Mouse (Mus musculus) limb, embryonic 13.5 days (tissue): ENCODE results near the gene Pfkfb3. TPM values are rescaled to one million over a fixed set of nuclear protein-coding genes. Genes with fewer than 3 reads are reported as not detected.
A peak's percentile ranks its signal among the peaks of the same experiment; 100 is the strongest.

Experiments
- ATAC-seq: fragments of 200-750 bp; cut with Nextera tagmentation; 2 replicates; pipeline ENCODE4 v1.8.0; 2017; ENCODE audit warnings: low read depth, moderate number of reproducible peaks, moderate TSS enrichment; ENCODE audit not compliant: low FRiP score
- H3K27ac ChIP-seq: fragments of 300-500 bp; sonication (generic); 2 replicates; pipeline ENCODE4 v1.5.1; 2015; ENCODE audit warnings: inconsistent platforms, mild to moderate bottlenecking, moderate library complexity
- H3K27me3 ChIP-seq: fragments of 300-500 bp; sonication (generic); 2 replicates; pipeline ENCODE4 v1.6.1; 2015; ENCODE audit warnings: mild to moderate bottlenecking, inconsistent platforms
- H3K36me3 ChIP-seq: fragments of 300-500 bp; sonication (generic); 2 replicates; pipeline ENCODE4 v1.6.1; 2015; ENCODE audit warnings: inconsistent platforms, mild to moderate bottlenecking, moderate library complexity
- H3K4me1 ChIP-seq: fragments of 300-500 bp; sonication (generic); 2 replicates; pipeline ENCODE4 v1.6.1; 2015; ENCODE audit warnings: inconsistent platforms
- H3K4me2 ChIP-seq: fragments of 300-500 bp; sonication (generic); replicated peaks from 2 replicates; pipeline ENCODE4 v1.6.1; 2015; ENCODE audit warnings: inconsistent platforms, mild to moderate bottlenecking, moderate library complexity
- H3K4me3 ChIP-seq: fragments of 300-500 bp; sonication (generic); 2 replicates; pipeline ENCODE4 v1.5.1; 2015; ENCODE audit warnings: moderate library complexity, mild to moderate bottlenecking, inconsistent platforms
- H3K9ac ChIP-seq: fragments of 300-500 bp; sonication (generic); 2 replicates; pipeline ENCODE4 v1.6.1; 2015; ENCODE audit warnings: mild to moderate bottlenecking, inconsistent platforms
- H3K9me3 ChIP-seq: fragments of 300-500 bp; sonication (generic); 2 replicates; pipeline ENCODE4 v1.6.1; 2016; ENCODE audit warnings: inconsistent platforms
- WGBS: fragments of 180-500 bp; shearing (Covaris S2); methylation state at CpG from one replicate; pipeline ENCODE4 v1.1.7; 2015; 5-methylcytosine and 5-hydroxymethylcytosine counted together
- polyA plus RNA-seq: library from polyadenylated mRNA; unstranded; fragments of >200 nt; fragmentation: Nextera tagmentation; extraction: Ambion mirVana; gene quantifications from 2 replicates; pipeline ENCODE4 v1.2.1, GENCODE M21; 2015

The Pfkfb3 gene
- polyA plus RNA-seq, 1 experiment from 2014 or later = 17.8 TPM

- no peaks in the 10 kb centered on the region for H3K27me3 ChIP-seq
- no peak overlapping the region for H3K9ac ChIP-seq
- no peak overlapping the region for H3K4me2 ChIP-seq
- H3K27ac ChIP-seq = no peak overlapping the region
- no peak for ATAC-seq
- H3K4me1 ChIP-seq = no peaks in the 10 kb centered on the region
- H3K36me3 ChIP-seq = no peaks in the 10 kb centered on the region
- 77% methylated on average over 2 of the region's 2 CpGs for WGBS
- H3K4me3 ChIP-seq = no peak overlapping the region
- H3K9me3 ChIP-seq = no peaks in the 10 kb centered on the region
These were observed 106.0 kb downstream of the Pfkfb3 start for GRCm38 (mm10) chr2:11447865-11448264.

- H3K4me2 ChIP-seq = no peak overlapping the region
- no peak for ATAC-seq
- no peak overlapping the region for H3K9ac ChIP-seq
- 81% methylated on average over 3 of the region's 3 CpGs for WGBS
- H3K4me3 ChIP-seq = no peak overlapping the region
- no peaks in the 10 kb centered on the region for H3K27me3 ChIP-seq
- H3K36me3 ChIP-seq = no peaks in the 10 kb centered on the region
- no peaks in the 10 kb centered on the region for H3K9me3 ChIP-seq
- H3K27ac ChIP-seq = no peak overlapping the region
- no peaks in the 10 kb centered on the region for H3K4me1 ChIP-seq
These were observed 108.2 kb downstream of the Pfkfb3 start for GRCm38 (mm10) chr2:11445722-11446121.

GRCm38 (mm10) chr2:11441864-11442263, 112.0 kb downstream of the Pfkfb3 start:
- no peaks in the 10 kb centered on the region for H3K4me1 ChIP-seq
- no peak overlapping the region for H3K4me2 ChIP-seq
- 69% methylated on average over 4 of the region's 4 CpGs for WGBS
- H3K36me3 ChIP-seq = no peaks in the 10 kb centered on the region
- H3K9ac ChIP-seq = no peak overlapping the region
- no peaks in the 10 kb centered on the region for H3K27me3 ChIP-seq
- no peak for ATAC-seq
- H3K4me3 ChIP-seq = no peak overlapping the region
- H3K27ac ChIP-seq = no peak overlapping the region
- H3K9me3 ChIP-seq = no peaks in the 10 kb centered on the region

- WGBS = 56% methylated on average over 12 of the region's 12 CpGs
These were observed 115.5 kb downstream of the Pfkfb3 start for GRCm38 (mm10) chr2:11438231-11438954.

GRCm38 (mm10) chr2:11436353-11436752, 117.5 kb downstream of the Pfkfb3 start:
- Histone ChIP-seq H3K4me1 (peaks cover 5% of the 10 kb centered on the region; the same call in 1 of the 2 replicates), H3K4me2 (no peak overlapping the region), H3K27me3 (no peaks in the 10 kb centered on the region), H3K9ac (no peak overlapping the region), H3K36me3 (no peaks in the 10 kb centered on the region), H3K27ac (no peak overlapping the region), H3K9me3 (no peaks in the 10 kb centered on the region), H3K4me3 (no peak overlapping the region)
- 90% methylated on average over 11 of the region's 11 CpGs for WGBS
- ATAC-seq = no peak

More at GRCm38 (mm10) chr2:11438231-11438954, 115.5 kb downstream of the Pfkfb3 start:
- no peak overlapping the region for H3K9ac ChIP-seq
- no peak overlapping the region for H3K4me3 ChIP-seq
- no peak overlapping the region for H3K27ac ChIP-seq
- no peak for ATAC-seq
- no peaks in the 10 kb centered on the region for H3K36me3 ChIP-seq
- no peak overlapping the region for H3K4me2 ChIP-seq
- no peaks in the 10 kb centered on the region for H3K9me3 ChIP-seq
- H3K27me3 ChIP-seq = no peaks in the 10 kb centered on the region
- H3K4me1 ChIP-seq = no peaks in the 10 kb centered on the region

- H3K9ac ChIP-seq = no peak overlapping the region
- WGBS = 87% methylated on average over 5 of the region's 5 CpGs
- H3K4me2 ChIP-seq = no peak overlapping the region
- no peak for ATAC-seq
- no peak overlapping the region for H3K27ac ChIP-seq
- H3K9me3 ChIP-seq = no peaks in the 10 kb centered on the region
- H3K27me3 ChIP-seq = no peaks in the 10 kb centered on the region
- peaks cover 5% of the 10 kb centered on the region; the same call in 1 of the 2 replicates for H3K4me1 ChIP-seq
- H3K4me3 ChIP-seq = no peak overlapping the region
- no peaks in the 10 kb centered on the region for H3K36me3 ChIP-seq
These were observed 120.5 kb downstream of the Pfkfb3 start for GRCm38 (mm10) chr2:11433353-11433752.

- Histone ChIP-seq H3K27ac (no peak overlapping the region), H3K4me3 (no peak overlapping the region), H3K4me1 (peaks cover 9% of the 10 kb centered on the region; the same call in 1 of the 2 replicates), H3K27me3 (no peaks in the 10 kb centered on the region), H3K4me2 (no peak overlapping the region), H3K9me3 (no peaks in the 10 kb centered on the region), H3K9ac (no peak overlapping the region), H3K36me3 (no peaks in the 10 kb centered on the region)
- 26% methylated on average over 3 of the region's 3 CpGs for WGBS
- peak; percentile 48; the same call in 1 of the 2 replicates for ATAC-seq
These were observed 124.3 kb downstream of the Pfkfb3 start for GRCm38 (mm10) chr2:11429538-11429937.

- ATAC-seq = no peak
- H3K27me3 ChIP-seq = no peaks in the 10 kb centered on the region
- H3K4me1 ChIP-seq = peaks cover 9% of the 10 kb centered on the region; the same call in 1 of the 2 replicates
- no peak overlapping the region for H3K27ac ChIP-seq
- no peak overlapping the region for H3K4me2 ChIP-seq
- H3K36me3 ChIP-seq = no peaks in the 10 kb centered on the region
- no peaks in the 10 kb centered on the region for H3K9me3 ChIP-seq
- no peak overlapping the region for H3K4me3 ChIP-seq
- H3K9ac ChIP-seq = no peak overlapping the region
- 85% methylated on average over 4 of the region's 4 CpGs for WGBS
These were observed 125.3 kb downstream of the Pfkfb3 start for GRCm38 (mm10) chr2:11428621-11429020.

- no peaks in the 10 kb centered on the region for H3K27me3 ChIP-seq
- no peaks in the 10 kb centered on the region for H3K36me3 ChIP-seq
- no peak overlapping the region for H3K4me3 ChIP-seq
- no peak overlapping the region for H3K9ac ChIP-seq
- no peak overlapping the region for H3K4me2 ChIP-seq
- peaks cover 9% of the 10 kb centered on the region; the same call in 1 of the 2 replicates for H3K4me1 ChIP-seq
- no peak overlapping the region for H3K27ac ChIP-seq
- WGBS = 87% methylated on average over 6 of the region's 6 CpGs
- H3K9me3 ChIP-seq = no peaks in the 10 kb centered on the region
- no peak for ATAC-seq
These were observed 126.3 kb downstream of the Pfkfb3 start for GRCm38 (mm10) chr2:11427596-11427995.

- 51% methylated on average over 3 of the region's 3 CpGs for whole genome bisulfite sequencing
- Histone ChIP-seq H3K27me3 (no peaks in the 10 kb centered on the region), H3K4me2 (no peak overlapping the region), H3K9ac (no peak overlapping the region), H3K36me3 (no peaks in the 10 kb centered on the region), H3K9me3 (no peaks in the 10 kb centered on the region; the same call in 1 of the 2 replicates), H3K4me3 (no peak overlapping the region), H3K4me1 (peaks cover 4% of the 10 kb centered on the region; the same call in 1 of the 2 replicates), H3K27ac (no peak overlapping the region)
- ATAC-seq = no peak
These were observed 127.5 kb downstream of the Pfkfb3 start for GRCm38 (mm10) chr2:11426379-11426778.

GRCm38 (mm10) chr2:11425421-11426131, 128.3 kb downstream of the Pfkfb3 start:
- peaks cover 4% of the 10 kb centered on the region; the same call in 1 of the 2 replicates for H3K4me1 ChIP-seq
- no peaks in the 10 kb centered on the region for H3K27me3 ChIP-seq
- ATAC-seq = no peak
- H3K27ac ChIP-seq = no peak overlapping the region
- no peak overlapping the region for H3K9ac ChIP-seq
- H3K4me2 ChIP-seq = no peak overlapping the region
- no peaks in the 10 kb centered on the region for H3K36me3 ChIP-seq
- H3K9me3 ChIP-seq = no peaks in the 10 kb centered on the region; the same call in 1 of the 2 replicates
- WGBS = 5% methylated on average over 5 of the region's 5 CpGs
- no peak overlapping the region for H3K4me3 ChIP-seq

GRCm38 (mm10) chr2:11424252-11424651, 129.6 kb downstream of the Pfkfb3 start:
- H3K27ac ChIP-seq = no peak overlapping the region
- 78% methylated on average over 5 of the region's 5 CpGs for whole genome bisulfite sequencing
- peaks cover 4% of the 10 kb centered on the region; the same call in 1 of the 2 replicates for H3K4me1 ChIP-seq
- H3K4me3 ChIP-seq = no peak overlapping the region
- H3K9ac ChIP-seq = no peak overlapping the region
- H3K36me3 ChIP-seq = no peaks in the 10 kb centered on the region
- no peaks in the 10 kb centered on the region; the same call in 1 of the 2 replicates for H3K9me3 ChIP-seq
- H3K4me2 ChIP-seq = no peak overlapping the region
- ATAC-seq = no peak
- H3K27me3 ChIP-seq = no peaks in the 10 kb centered on the region
